Mouse (Mus musculus) neural tube, embryonic 14.5 days (tissue): Measurements from ENCODE around the gene Gabra1. TPM values are rescaled to one million over a fixed set of nuclear protein-coding genes. Genes with fewer than 3 reads are reported as not detected.

ENCODE experiments used
- ATAC-seq: fragments of 200-750 bp; cut with Nextera tagmentation; 2 replicates; pipeline ENCODE4 v1.8.0; 2017; ENCODE audit warnings: low read depth, mild to moderate bottlenecking, moderate TSS enrichment, moderate library complexity
- H3K27ac ChIP-seq: fragments of 300-500 bp; sonication (generic); 2 replicates; pipeline ENCODE4 v1.5.1; 2014; ENCODE audit warnings: low read depth, mild to moderate bottlenecking, control low read depth, low read length, moderate library complexity, mixed read lengths
- H3K27me3 ChIP-seq: fragments of 300-500 bp; sonication (generic); 2 replicates; pipeline ENCODE4 v1.6.1; 2014; ENCODE audit warnings: low read length; ENCODE audit not compliant: control insufficient read depth, insufficient read depth
- H3K36me3 ChIP-seq: fragments of 300-500 bp; sonication (generic); 2 replicates; pipeline ENCODE4 v1.6.1; 2014; ENCODE audit warnings: low read length, mixed read lengths; ENCODE audit not compliant: control insufficient read depth, insufficient read depth
- H3K4me1 ChIP-seq: fragments of 300-500 bp; sonication (generic); 2 replicates; pipeline ENCODE4 v1.6.1; 2014; ENCODE audit warnings: low read length; ENCODE audit not compliant: control insufficient read depth, insufficient read depth
- H3K4me2 ChIP-seq: fragments of 300-500 bp; sonication (generic); 2 replicates; pipeline ENCODE4 v1.6.1; 2014; ENCODE audit warnings: mild to moderate bottlenecking, low read depth, low read length, control low read depth
- H3K4me3 ChIP-seq: fragments of 300-500 bp; sonication (generic); 2 replicates; pipeline ENCODE4 v1.5.1; 2014; ENCODE audit warnings: low read depth, low read length, control low read depth, mixed read lengths
- H3K9ac ChIP-seq: fragments of 300-500 bp; sonication (generic); replicated peaks from 2 replicates; pipeline ENCODE4 v1.6.1; 2014; ENCODE audit warnings: low read depth, mild to moderate bottlenecking, control low read depth, low read length, mixed read lengths
- H3K9me3 ChIP-seq: fragments of 300-500 bp; sonication (generic); 2 replicates; pipeline ENCODE4 v1.6.1; 2016; ENCODE audit warnings: low read length; ENCODE audit not compliant: control insufficient read depth
- WGBS: fragments of 180-500 bp; shearing (Covaris S2); extraction: QIAGEN DNeasy Blood & Tissue Kit; methylation state at CpG from one replicate; pipeline ENCODE4 v1.1.7; 2014; 5-methylcytosine and 5-hydroxymethylcytosine counted together
- polyA plus RNA-seq: library from polyadenylated mRNA; unstranded; fragments of >200 nt; fragmentation: Nextera tagmentation; extraction: Ambion mirVana; gene quantifications from 2 replicates; pipeline ENCODE4 v1.2.1, GENCODE M21; 2014

Gabra1 gene
- polyA plus RNA-seq, result 9.6 and 12.4 TPM in 2 replicates

GRCm38 (mm10) chr11:42182825-42183152 lies at the start of gene Gabra1:
Gene Gabra1, minus strand, starts transcription at chr11:42182930.
- 1% methylated on average over 13 of the region's 13 CpGs for WGBS
- H3K9ac ChIP-seq, result peak within 1 kb of the TSS; percentile 63
- no peaks in the 10 kb centered on the region for H3K9me3 ChIP-seq
- H3K4me3 ChIP-seq, result peak within 1 kb of the TSS; percentile 58
- H3K27me3 ChIP-seq, result peaks cover 11% of the 10 kb centered on the region; the same call in 1 of the 2 replicates
- peak; percentile 85 for ATAC-seq
- H3K27ac ChIP-seq, result peak within 1 kb of the TSS; percentile 64
- peak within 1 kb of the TSS; percentile 94 for H3K4me2 ChIP-seq
- H3K4me1 ChIP-seq, result no peaks in the 10 kb centered on the region
- H3K36me3 ChIP-seq, result no peaks in the 10 kb centered on the region

GRCm38 (mm10) chr11:42181973-42182824 lies 531 bp downstream of the Gabra1 start:
- H3K4me2 ChIP-seq, result peak overlapping the region; percentile 94
- no peaks in the 10 kb centered on the region for H3K9me3 ChIP-seq
- WGBS, result under 1% methylated on average over 35 of the region's 35 CpGs
- H3K27ac ChIP-seq, result peak overlapping the region; percentile 64
- no peaks in the 10 kb centered on the region for H3K4me1 ChIP-seq
- peak overlapping the region; percentile 58 for H3K4me3 ChIP-seq
- H3K27me3 ChIP-seq, result peaks cover 11% of the 10 kb centered on the region; the same call in 1 of the 2 replicates
- no peaks in the 10 kb centered on the region for H3K36me3 ChIP-seq
- H3K9ac ChIP-seq, result peak overlapping the region; percentile 63
- ATAC-seq, result peak; percentile 93

GRCm38 (mm10) chr11:42181426-42181825 lies 1.3 kb downstream of the Gabra1 start:
- Histone ChIP-seq H3K27ac (no peak overlapping the region), H3K27me3 (peaks cover 11% of the 10 kb centered on the region; the same call in 1 of the 2 replicates)
- ATAC-seq, result no peak

GRCm38 (mm10) chr11:42179535-42179934 lies 3.2 kb downstream of the Gabra1 start:
- 85% methylated on average over 5 of the region's 5 CpGs for WGBS
- no peaks in the 10 kb centered on the region for H3K9me3 ChIP-seq
- no peak overlapping the region for H3K4me3 ChIP-seq
- H3K36me3 ChIP-seq, result no peaks in the 10 kb centered on the region
- H3K27me3 ChIP-seq, result peaks cover 11% of the 10 kb centered on the region; the same call in 1 of the 2 replicates
- H3K4me2 ChIP-seq, result no peak overlapping the region
- no peak overlapping the region for H3K9ac ChIP-seq
- no peak overlapping the region for H3K27ac ChIP-seq
- ATAC-seq, result no peak
- no peaks in the 10 kb centered on the region for H3K4me1 ChIP-seq

More at GRCm38 (mm10) chr11:42181426-42181825, 1.3 kb downstream of the Gabra1 start:
- H3K9me3 ChIP-seq, result no peaks in the 10 kb centered on the region
- no peaks in the 10 kb centered on the region for H3K4me1 ChIP-seq
- H3K36me3 ChIP-seq, result no peaks in the 10 kb centered on the region
- WGBS, result 29% methylated on average over 5 of the region's 5 CpGs
- H3K4me3 ChIP-seq, result peak overlapping the region; percentile 58
- peak overlapping the region; percentile 63 for H3K9ac ChIP-seq
- H3K4me2 ChIP-seq, result peak overlapping the region; percentile 94

GRCm38 (mm10) chr11:42178296-42178695 lies 4.4 kb downstream of the Gabra1 start:
- Histone ChIP-seq H3K36me3 (no peaks in the 10 kb centered on the region), H3K4me1 (no peaks in the 10 kb centered on the region), H3K4me2 (no peak overlapping the region), H3K9me3 (no peaks in the 10 kb centered on the region), H3K27ac (no peak overlapping the region), H3K27me3 (peaks cover 11% of the 10 kb centered on the region; the same call in 1 of the 2 replicates), H3K9ac (no peak overlapping the region), H3K4me3 (no peak overlapping the region)
- ATAC-seq, result no peak
- 93% methylated on average over 2 of the region's 2 CpGs for WGBS

GRCm38 (mm10) chr11:42151396-42151795 lies 31.3 kb downstream of the Gabra1 start:
- WGBS, result 91% methylated on average over 5 of the region's 5 CpGs

GRCm38 (mm10) chr11:42116931-42117330 lies 65.8 kb downstream of the Gabra1 start:
- 96% methylated on average over 1 of the region's 1 CpGs for WGBS
- ATAC-seq, result no peak
- Histone ChIP-seq H3K4me1 (no peaks in the 10 kb centered on the region), H3K4me3 (no peak overlapping the region), H3K36me3 (no peaks in the 10 kb centered on the region), H3K9me3 (no peaks in the 10 kb centered on the region), H3K27ac (no peak overlapping the region), H3K9ac (no peak overlapping the region), H3K27me3 (no peaks in the 10 kb centered on the region), H3K4me2 (no peak overlapping the region)

More at GRCm38 (mm10) chr11:42151396-42151795, 31.3 kb downstream of the Gabra1 start:
- Histone ChIP-seq H3K9me3 (no peaks in the 10 kb centered on the region), H3K9ac (no peak overlapping the region), H3K27ac (no peak overlapping the region), H3K4me3 (no peak overlapping the region), H3K27me3 (no peaks in the 10 kb centered on the region), H3K36me3 (no peaks in the 10 kb centered on the region), H3K4me2 (no peak overlapping the region), H3K4me1 (no peaks in the 10 kb centered on the region)
- ATAC-seq, result no peak

- WGBS, result 60% methylated on average over 1 of the region's 1 CpGs
- H3K4me3 ChIP-seq, result no peak overlapping the region
These were observed 72.7 kb downstream of the Gabra1 start for GRCm38 (mm10) chr11:42110051-42110450.

GRCm38 (mm10) chr11:42109627-42110026 lies 73.1 kb downstream of the Gabra1 start:
- Histone ChIP-seq H3K9me3 (no peaks in the 10 kb centered on the region), H3K27me3 (no peaks in the 10 kb centered on the region), H3K9ac (no peak overlapping the region), H3K4me2 (no peak overlapping the region), H3K36me3 (no peaks in the 10 kb centered on the region), H3K4me3 (no peak overlapping the region), H3K27ac (no peak overlapping the region), H3K4me1 (no peaks in the 10 kb centered on the region)
- no peak for ATAC-seq

More at GRCm38 (mm10) chr11:42110051-42110450, 72.7 kb downstream of the Gabra1 start:
- ATAC-seq, result no peak
- no peaks in the 10 kb centered on the region for H3K4me1 ChIP-seq
- H3K36me3 ChIP-seq, result no peaks in the 10 kb centered on the region
- H3K27ac ChIP-seq, result no peak overlapping the region
- H3K4me2 ChIP-seq, result no peak overlapping the region
- no peaks in the 10 kb centered on the region for H3K9me3 ChIP-seq
- H3K9ac ChIP-seq, result no peak overlapping the region
- no peaks in the 10 kb centered on the region for H3K27me3 ChIP-seq
